Mouse (Mus musculus) midbrain, embryonic 14.5 days (tissue): Measurements from ENCODE around the gene Mrps10. TPM values are rescaled to one million over a fixed set of nuclear protein-coding genes. Genes with fewer than 3 reads are reported as not detected.

Experiments used
- ATAC-seq: fragments of 200-750 bp; cut with Nextera tagmentation; 2 replicates; pipeline ENCODE4 v1.8.0; 2017; ENCODE audit warnings: moderate number of reproducible peaks, moderate library complexity; ENCODE audit not compliant: low FRiP score, low TSS enrichment
- DNase-seq: peaks from one replicate; pipeline ENCODE4 v3.0.0-alpha.2; 2015
- H3K27ac ChIP-seq: fragments of 300-500 bp; sonication (generic); replicated peaks from 2 replicates; pipeline ENCODE4 v1.5.1; 2014; ENCODE audit warnings: mild to moderate bottlenecking, low read depth, low read length, moderate library complexity
- H3K27me3 ChIP-seq: fragments of 300-500 bp; sonication (generic); 2 replicates; pipeline ENCODE4 v1.6.1; 2014; ENCODE audit warnings: low read length, control low read depth, mixed read lengths; ENCODE audit not compliant: control insufficient read depth, insufficient read depth
- H3K36me3 ChIP-seq: fragments of 300-500 bp; sonication (generic); 2 replicates; pipeline ENCODE4 v1.6.1; 2014; ENCODE audit warnings: low read length, control low read depth; ENCODE audit not compliant: control insufficient read depth, insufficient read depth
- H3K4me1 ChIP-seq: fragments of 300-500 bp; sonication (generic); 2 replicates; pipeline ENCODE4 v1.6.1; 2014; ENCODE audit warnings: mild to moderate bottlenecking, antibody characterized with exemption, low read length, control low read depth; ENCODE audit not compliant: control insufficient read depth, insufficient read depth
- H3K4me2 ChIP-seq: fragments of 300-500 bp; sonication (generic); 2 replicates; pipeline ENCODE4 v1.6.1; 2014; ENCODE audit warnings: mild to moderate bottlenecking, low read length, moderate library complexity
- H3K4me3 ChIP-seq: fragments of 300-500 bp; sonication (generic); replicated peaks from 2 replicates; pipeline ENCODE4 v1.5.1; 2014; ENCODE audit warnings: low read depth, low read length
- H3K9ac ChIP-seq: fragments of 300-500 bp; sonication (generic); replicated peaks from 2 replicates; pipeline ENCODE4 v1.6.1; 2014; ENCODE audit warnings: mild to moderate bottlenecking, low read length, moderate library complexity
- H3K9me3 ChIP-seq: fragments of 300-500 bp; sonication (generic); 2 replicates; pipeline ENCODE4 v1.6.1; 2016; ENCODE audit warnings: low read length, control low read depth, mixed read lengths; ENCODE audit not compliant: control insufficient read depth
- WGBS: fragments of 180-500 bp; shearing (Covaris S2); extraction: QIAGEN DNeasy Blood & Tissue Kit; methylation state at CpG from one replicate; pipeline ENCODE4 v1.1.7; 2014; 5-methylcytosine and 5-hydroxymethylcytosine counted together
- polyA plus RNA-seq: library from polyadenylated mRNA; unstranded; fragments of >200 nt; fragmentation: Nextera tagmentation; extraction: Ambion mirVana; gene quantifications from 2 replicates; pipeline ENCODE4 v1.2.1, GENCODE M21; 2014

Mrps10 gene
- polyA plus RNA-seq, 1 experiment from 2014 or later = 79.6 TPM

DNA sequence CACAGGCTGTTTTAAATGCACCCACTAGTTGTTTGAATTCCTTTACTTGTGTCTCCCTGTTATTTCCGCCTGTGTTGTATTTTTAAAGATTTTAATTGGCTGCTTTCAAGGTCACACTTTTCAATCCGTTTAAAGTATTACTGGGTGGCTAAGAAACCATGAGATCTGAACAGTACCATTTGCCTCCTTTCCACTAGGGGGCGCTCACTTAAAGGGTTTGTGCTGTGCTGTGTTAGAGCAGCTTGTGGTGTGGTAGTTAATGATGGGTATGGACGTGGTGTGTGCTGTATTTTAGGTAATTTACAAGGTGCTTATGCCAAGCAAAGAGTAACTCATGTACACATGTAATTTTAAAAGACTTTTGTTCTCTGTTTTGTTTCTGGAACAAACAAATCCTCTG is 2.8 kb downstream of the Mrps10 start:
- H3K27ac ChIP-seq = no peak overlapping the region
- H3K4me3 ChIP-seq = no peak overlapping the region
- H3K4me1 ChIP-seq = peaks cover 5% of the 10 kb centered on the region; the same call in 1 of the 2 replicates
- H3K36me3 ChIP-seq = peaks cover 42% of the 10 kb centered on the region
- 0 out of 2 replicates have a peak, but pooled peaks cover 3% of the 10 kb centered on the region for H3K27me3 ChIP-seq
- ATAC-seq (peak; percentile 63; the same call in 1 of the 2 replicates), DNase-seq (peak; percentile 90)
- no peaks in the 10 kb centered on the region for H3K9me3 ChIP-seq
- no peak overlapping the region; the same call in 1 of the 2 replicates for H3K4me2 ChIP-seq
- H3K9ac ChIP-seq = no peak overlapping the region
- 7% methylated on average over 4 of the region's 4 CpGs for WGBS

DNA sequence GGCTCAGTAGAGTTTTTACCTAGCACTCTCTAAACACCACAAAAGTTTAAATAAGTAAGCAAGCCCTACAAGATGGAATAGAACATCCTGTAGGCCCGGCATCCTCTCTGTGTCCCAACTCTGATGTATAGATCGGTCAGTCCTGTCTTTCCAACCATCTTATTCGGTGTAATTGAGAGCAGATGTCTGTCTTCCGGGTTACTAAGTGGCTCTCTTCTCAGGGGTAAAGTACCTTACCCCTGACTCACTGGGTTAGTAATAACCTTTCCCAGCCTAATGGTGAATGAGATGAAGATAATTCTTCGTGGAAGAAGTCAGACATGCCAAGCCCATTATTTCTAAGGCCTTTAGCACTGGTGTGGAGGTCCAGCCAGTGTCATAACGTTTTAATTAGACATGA is 5.3 kb downstream of the Mrps10 start:
- Histone ChIP-seq H3K4me1 (peaks cover 5% of the 10 kb centered on the region; the same call in 1 of the 2 replicates), H3K9ac (no peak overlapping the region), H3K4me3 (no peak overlapping the region), H3K27me3 (no peaks in the 10 kb centered on the region), H3K36me3 (peaks cover 66% of the 10 kb centered on the region), H3K4me2 (no peak overlapping the region), H3K27ac (no peak overlapping the region), H3K9me3 (no peaks in the 10 kb centered on the region)
- WGBS = 92% methylated on average over 6 of the region's 6 CpGs
- ATAC-seq (no peak), DNase-seq (no peak)

DNA sequence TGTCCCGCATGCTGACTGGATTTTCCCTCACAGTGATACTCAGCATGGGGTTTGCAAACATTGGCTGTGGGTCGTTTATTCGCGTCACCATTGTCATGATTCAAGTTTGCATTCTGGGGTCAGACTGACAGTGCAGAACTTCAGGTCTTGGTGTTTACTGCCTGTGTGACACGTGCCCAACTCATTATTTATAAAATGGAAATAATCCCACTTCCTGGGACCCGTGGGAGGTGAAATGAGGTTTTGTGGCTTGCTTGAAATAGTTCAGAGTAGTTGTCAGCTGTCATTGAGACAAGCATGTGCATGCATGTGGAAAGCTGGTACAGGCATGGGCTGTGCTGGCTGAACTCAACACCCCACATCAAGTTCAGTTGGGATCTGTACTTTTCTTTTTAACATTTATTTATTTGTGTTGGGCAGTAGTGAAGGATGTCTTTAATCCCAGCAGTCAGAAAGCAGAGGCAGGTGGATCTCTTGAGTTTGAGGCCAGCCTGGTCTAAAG is 8.1 kb downstream of the Mrps10 start:
- Histone ChIP-seq H3K27me3 (no peaks in the 10 kb centered on the region), H3K36me3 (peaks cover 81% of the 10 kb centered on the region), H3K4me3 (no peak overlapping the region), H3K9ac (no peak overlapping the region), H3K4me1 (no peaks in the 10 kb centered on the region), H3K9me3 (no peaks in the 10 kb centered on the region), H3K4me2 (no peak overlapping the region), H3K27ac (no peak overlapping the region)
- ATAC-seq (no peak), DNase-seq (no peak)
- 90% methylated on average over 6 of the region's 6 CpGs for WGBS

DNA sequence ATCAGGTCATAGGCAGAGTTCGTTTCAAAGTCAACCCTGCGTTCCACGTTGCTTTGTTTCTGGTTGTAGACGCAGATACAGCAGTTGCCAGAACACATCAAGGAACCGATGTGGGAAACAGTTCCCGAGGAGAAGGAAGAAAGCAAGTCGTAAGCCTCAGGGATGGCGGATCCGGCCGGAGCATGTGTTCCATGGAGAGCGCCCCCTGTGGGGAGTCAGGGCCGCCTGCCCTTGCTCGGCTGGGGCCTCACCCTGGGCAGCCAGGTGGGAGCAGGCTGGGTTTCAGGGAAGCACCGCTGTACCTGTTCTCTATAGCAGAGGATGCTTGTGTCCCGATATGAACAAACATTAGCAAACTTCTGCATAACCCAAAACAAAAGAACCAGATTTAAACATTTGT is 9.4 kb downstream of the Mrps10 start:
- H3K4me2 ChIP-seq = no peak overlapping the region
- no peak overlapping the region for H3K4me3 ChIP-seq
- no peaks in the 10 kb centered on the region for H3K27me3 ChIP-seq
- H3K9ac ChIP-seq = no peak overlapping the region
- H3K4me1 ChIP-seq = no peaks in the 10 kb centered on the region
- H3K36me3 ChIP-seq = peaks cover 71% of the 10 kb centered on the region
- no peak for DNase-seq
- WGBS = 82% methylated on average over 15 of the region's 15 CpGs
- H3K27ac ChIP-seq = no peak overlapping the region
- no peak for ATAC-seq
- H3K9me3 ChIP-seq = no peaks in the 10 kb centered on the region

DNA sequence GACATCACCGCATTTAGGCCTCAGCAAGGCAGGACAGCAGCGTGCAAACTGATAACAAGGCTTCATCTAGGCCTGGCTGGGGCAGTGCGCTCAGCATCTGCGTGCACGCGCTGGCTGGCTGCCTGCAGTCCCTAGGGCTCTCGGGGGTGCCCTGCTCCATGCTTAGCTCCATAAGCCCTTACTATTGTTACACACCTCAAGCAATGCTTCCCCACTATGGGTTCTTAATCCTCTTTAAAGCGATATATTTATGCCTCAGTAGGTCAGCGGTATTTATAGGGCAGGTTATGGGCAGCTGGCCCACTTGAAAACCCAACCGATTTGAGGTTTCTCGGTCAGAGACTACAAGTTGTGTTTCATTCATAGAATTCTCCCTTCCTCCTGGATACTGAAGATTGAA is 13.2 kb downstream of the Mrps10 start:
- no peak overlapping the region for H3K4me2 ChIP-seq
- no peaks in the 10 kb centered on the region for H3K27me3 ChIP-seq
- H3K36me3 ChIP-seq = peaks cover 35% of the 10 kb centered on the region
- no peak overlapping the region for H3K27ac ChIP-seq
- no peak overlapping the region for H3K4me3 ChIP-seq
- no peaks in the 10 kb centered on the region for H3K9me3 ChIP-seq
- ATAC-seq = no peak
- no peaks in the 10 kb centered on the region for H3K4me1 ChIP-seq
- peak; percentile 25 for DNase-seq
- H3K9ac ChIP-seq = no peak overlapping the region; the same call in 1 of the 2 replicates
- WGBS = 52% methylated on average over 11 of the region's 11 CpGs

DNA sequence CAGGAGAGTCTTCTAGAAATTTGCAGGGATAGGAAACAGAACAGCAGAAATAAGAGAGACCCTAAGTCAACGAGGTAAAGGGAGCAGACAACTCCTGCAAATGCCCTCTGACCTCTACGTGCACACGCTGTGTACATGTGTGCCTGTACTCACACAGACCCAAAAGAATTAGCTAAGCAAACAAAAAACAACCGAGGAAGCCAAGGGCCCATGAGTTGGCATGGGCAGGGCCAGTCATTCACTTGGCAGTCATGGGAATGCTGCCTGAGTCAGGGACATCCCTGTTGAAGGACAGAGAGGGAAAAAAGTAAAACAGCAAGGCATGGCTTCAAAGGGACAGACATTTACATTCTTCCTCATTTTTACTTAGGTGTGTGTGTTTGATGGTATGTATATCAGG is 14.6 kb downstream of the Mrps10 start:
- no peak overlapping the region for H3K4me2 ChIP-seq
- DNase-seq (no peak), ATAC-seq (no peak)
- H3K27me3 ChIP-seq = no peaks in the 10 kb centered on the region
- no peaks in the 10 kb centered on the region for H3K4me1 ChIP-seq
- 90% methylated on average over 4 of the region's 4 CpGs for WGBS
- H3K9ac ChIP-seq = no peak overlapping the region
- H3K9me3 ChIP-seq = no peaks in the 10 kb centered on the region
- no peak overlapping the region for H3K27ac ChIP-seq
- H3K36me3 ChIP-seq = peaks cover 21% of the 10 kb centered on the region
- no peak overlapping the region for H3K4me3 ChIP-seq

DNA sequence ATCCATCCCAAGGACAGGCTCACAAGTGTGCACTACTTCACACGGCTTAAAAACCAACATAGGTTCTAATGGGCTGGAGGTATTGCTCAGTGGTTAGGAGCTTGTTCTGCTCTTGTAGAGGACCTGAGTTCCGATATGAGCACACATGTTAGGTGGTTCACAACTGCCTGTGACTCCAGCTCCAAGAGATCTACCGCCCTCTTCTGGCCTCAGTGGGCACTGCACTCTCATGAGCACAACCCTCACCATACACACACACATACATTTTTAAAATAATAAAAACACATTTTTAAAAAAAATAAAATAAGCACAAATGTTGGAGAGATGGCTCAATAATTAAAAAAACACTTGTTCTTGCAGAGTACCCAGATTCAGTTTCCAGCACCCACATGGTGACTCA is 15.4 kb downstream of the Mrps10 start:
- Histone ChIP-seq H3K27me3 (no peaks in the 10 kb centered on the region), H3K9ac (no peak overlapping the region), H3K4me1 (no peaks in the 10 kb centered on the region), H3K4me2 (no peak overlapping the region), H3K27ac (no peak overlapping the region), H3K9me3 (no peaks in the 10 kb centered on the region), H3K36me3 (peaks cover 15% of the 10 kb centered on the region), H3K4me3 (no peak overlapping the region)
- DNase-seq (no peak), ATAC-seq (no peak)
- WGBS = 89% methylated on average over 3 of the region's 3 CpGs

DNA sequence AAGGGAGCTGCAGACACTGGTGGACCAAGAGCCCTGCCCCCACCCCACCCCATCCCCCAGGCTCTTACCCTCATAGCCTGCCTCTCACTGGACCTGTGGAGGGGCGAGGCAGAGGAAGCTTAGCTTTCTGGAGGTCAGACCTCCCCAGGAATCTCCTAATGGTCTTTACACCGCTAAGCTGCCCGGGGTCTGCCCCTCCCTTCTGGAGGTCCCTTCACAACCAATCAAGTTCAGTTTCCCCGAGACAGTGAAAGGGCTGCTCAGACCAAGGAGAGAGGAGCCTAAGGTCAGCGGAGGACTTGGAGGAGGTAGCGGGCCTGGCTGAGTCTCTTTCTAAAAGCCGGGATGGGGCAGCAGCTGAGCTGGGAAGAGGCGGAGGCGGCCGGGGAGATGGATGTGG is 16.5 kb downstream of the Mrps10 start, which contains the start of gene Guca1b:
Gene Guca1b, plus strand, starts transcription at position 249 of the 400 bp plus-strand sequence.
- Histone ChIP-seq H3K4me2 (no peak within 1 kb of the TSS), H3K27ac (no peak within 1 kb of the TSS), H3K9ac (no peak within 1 kb of the TSS), H3K36me3 (peaks cover 4% of the 10 kb centered on the region; the same call in 1 of the 2 replicates), H3K4me1 (no peaks in the 10 kb centered on the region), H3K4me3 (no peak within 1 kb of the TSS), H3K9me3 (no peaks in the 10 kb centered on the region), H3K27me3 (no peaks in the 10 kb centered on the region)
- ATAC-seq (no peak), DNase-seq (no peak)
- WGBS = 25% methylated on average over 9 of the region's 10 CpGs

DNA sequence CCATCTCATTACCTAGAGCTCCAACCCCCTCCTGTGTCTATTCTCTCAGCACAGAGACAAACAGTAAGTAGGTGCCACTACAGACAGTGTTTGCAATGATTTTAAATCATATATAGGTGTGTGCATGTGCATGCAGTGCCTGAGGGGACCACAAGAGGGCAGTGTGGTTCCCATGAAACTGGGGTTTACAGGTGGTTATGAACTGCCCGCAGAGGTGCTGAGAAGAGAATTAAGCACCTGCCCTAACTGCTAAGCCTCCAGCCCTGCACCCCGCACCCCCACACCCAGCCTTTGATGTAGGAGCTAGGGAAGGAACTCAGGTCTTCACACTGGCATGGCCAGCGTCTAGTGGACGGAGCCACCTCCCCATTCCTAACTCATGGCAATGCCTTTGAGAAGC is 18.0 kb downstream of the Mrps10 start:
- Histone ChIP-seq H3K4me1 (no peaks in the 10 kb centered on the region), H3K4me2 (no peak overlapping the region), H3K4me3 (no peak overlapping the region), H3K36me3 (no peaks in the 10 kb centered on the region), H3K27me3 (no peaks in the 10 kb centered on the region), H3K9me3 (no peaks in the 10 kb centered on the region), H3K9ac (no peak overlapping the region), H3K27ac (no peak overlapping the region)
- ATAC-seq (no peak), DNase-seq (peak; percentile 48)
- 68% methylated on average over 4 of the region's 4 CpGs for whole genome bisulfite sequencing
